31 mouse cellular contexts compared by ENCODE assay signal in genomic region chr4:58044356-58044755, GRCm38 (mm10). TPM values are rescaled to one million over a fixed set of nuclear protein-coding genes. Genes with fewer than 3 reads are reported as not detected.
"Had no signal": no experiment of that assay in that cellular context is flagged by ENCODE, and none has a peak within 500 bp of the region (broad histone marks: within the 10 kb centered on the region; RNA-seq: fewer than 3 reads in every experiment).

No protein-coding gene starts in this region.

- H3K9me3 ChIP-seq: liver, embryonic 15.5 days; lung, embryonic 15.5 days; midbrain, embryonic 10.5 days; midbrain, embryonic 12.5 days; neural tube, embryonic 13.5 days; neural tube, embryonic 15.5 days had no signal

- H3K27me3 ChIP-seq: liver, embryonic 15.5 days; lung, embryonic 15.5 days; midbrain, embryonic 12.5 days; neural tube, embryonic 13.5 days; neural tube, embryonic 15.5 days had no signal

- H3K9ac ChIP-seq: liver, embryonic 15.5 days; liver, postnatal 0 days; lung, embryonic 15.5 days; midbrain, embryonic 12.5 days; neural tube, embryonic 13.5 days; neural tube, embryonic 15.5 days had no signal

- H3K4me2 ChIP-seq: liver, embryonic 15.5 days; lung, embryonic 15.5 days; midbrain, embryonic 12.5 days; neural tube, embryonic 13.5 days; neural tube, embryonic 15.5 days had no signal

- H3K4me3 ChIP-seq: liver, embryonic 15.5 days; lung, embryonic 15.5 days; midbrain, embryonic 10.5 days; midbrain, embryonic 12.5 days; myocyte; neural tube, embryonic 13.5 days; neural tube, embryonic 15.5 days had no signal

- H3K36me3 ChIP-seq: liver, embryonic 15.5 days; lung, embryonic 15.5 days; midbrain, embryonic 10.5 days; midbrain, embryonic 12.5 days; neural tube, embryonic 13.5 days; neural tube, embryonic 15.5 days had no signal

- ATAC-seq: liver, postnatal 0 days; lung, postnatal 0 days; midbrain, embryonic 16.5 days had no signal

- DNase-seq: liver, postnatal 0 days; lung, adult 2 months; lung, postnatal 14 days; lung, postnatal 36 days; midbrain, embryonic 14.5 days; retina, postnatal 1 day; right cerebral cortex, adult 18-20 months; right cerebral cortex, postnatal 25 days; right cerebral cortex, postnatal 4 days; spleen, adult 18-20 months; thymus, adult 18-20 months; thymus, postnatal 14 days; thymus, postnatal 36 days had no signal

- H3K4me1 ChIP-seq: liver, embryonic 15.5 days; lung, embryonic 15.5 days; midbrain, embryonic 12.5 days; neural tube, embryonic 13.5 days; neural tube, embryonic 15.5 days had no signal

- H3K27ac ChIP-seq: liver, embryonic 15.5 days; lung, embryonic 15.5 days; macrophage; midbrain, embryonic 10.5 days; midbrain, embryonic 12.5 days; neural tube, embryonic 13.5 days; neural tube, embryonic 15.5 days had no signal

RNA-seq across cellular contexts. Expression of gene Txndc8, which starts 35.4 kb away (rescaled TPM):
- total RNA-seq: megakaryocyte, adult 5-6 weeks; megakaryocyte-erythroid progenitor cell, adult 5-6 weeks had no signal
- polyA plus RNA-seq: liver, embryonic 15.5 days; liver, postnatal 0 days; lung, adult 2 months; lung, embryonic 15.5 days; lung, postnatal 0 days; macrophage; midbrain, embryonic 10.5 days; midbrain, embryonic 12.5 days; midbrain, embryonic 14.5 days; midbrain, embryonic 16.5 days; myocyte; neural tube, embryonic 11.5 days; neural tube, embryonic 13.5 days; neural tube, embryonic 15.5 days; small intestine, adult 2 months; stomach, embryonic 14.5 days; stomach, embryonic 16.5 days; thymus, postnatal 0 days; urinary bladder, adult 2 months had no signal
